Mouse (Mus musculus) kidney, embryonic 14.5 days (tissue): ENCODE results near the gene Smyd3. TPM values are rescaled to one million over a fixed set of nuclear protein-coding genes. Genes with fewer than 3 reads are reported as not detected.

ENCODE experiments used
- ATAC-seq: fragments of 200-750 bp; cut with Nextera tagmentation; 2 replicates; pipeline ENCODE4 v1.8.0; 2017; ENCODE audit warnings: moderate number of reproducible peaks, mild to moderate bottlenecking, moderate TSS enrichment, moderate library complexity; ENCODE audit not compliant: low FRiP score, low TSS enrichment
- H3K27ac ChIP-seq: fragments of 300-500 bp; sonication (generic); 2 replicates; pipeline ENCODE4 v1.5.1; 2014; ENCODE audit warnings: low read depth, mild to moderate bottlenecking, low read length, moderate library complexity, mixed read lengths
- H3K27me3 ChIP-seq: fragments of 300-500 bp; sonication (generic); 2 replicates; pipeline ENCODE4 v1.6.1; 2014; ENCODE audit warnings: mild to moderate bottlenecking, low read length; ENCODE audit not compliant: control insufficient read depth, insufficient read depth
- H3K36me3 ChIP-seq: fragments of 300-500 bp; sonication (generic); 2 replicates; pipeline ENCODE4 v1.6.1; 2014; ENCODE audit warnings: low read length, mixed read lengths; ENCODE audit not compliant: control insufficient read depth, insufficient read depth
- H3K4me1 ChIP-seq: fragments of 300-500 bp; sonication (generic); 2 replicates; pipeline ENCODE4 v1.6.1; 2014; ENCODE audit warnings: low read length, mixed read lengths; ENCODE audit not compliant: control insufficient read depth, insufficient read depth
- H3K4me2 ChIP-seq: fragments of 300-500 bp; sonication (generic); replicated peaks from 2 replicates; pipeline ENCODE4 v1.6.1; 2014; ENCODE audit warnings: low read depth, mild to moderate bottlenecking, low read length
- H3K4me3 ChIP-seq: fragments of 300-500 bp; sonication (generic); 2 replicates; pipeline ENCODE4 v1.5.1; 2014; ENCODE audit warnings: mild to moderate bottlenecking, low read length
- H3K9ac ChIP-seq: fragments of 300-500 bp; sonication (generic); 2 replicates; pipeline ENCODE4 v1.6.1; 2014; ENCODE audit warnings: low read depth, mild to moderate bottlenecking, low read length, moderate library complexity
- H3K9me3 ChIP-seq: fragments of 300-500 bp; sonication (generic); 2 replicates; pipeline ENCODE4 v1.6.1; 2016; ENCODE audit warnings: low read length; ENCODE audit not compliant: control insufficient read depth
- WGBS: fragments of 180-500 bp; shearing (Covaris S2); extraction: QIAGEN DNeasy Blood & Tissue Kit; methylation state at CpG from one replicate; pipeline ENCODE4 v1.1.7; 2014; 5-methylcytosine and 5-hydroxymethylcytosine counted together
- polyA plus RNA-seq: library from polyadenylated mRNA; unstranded; fragments of >200 nt; fragmentation: Nextera tagmentation; extraction: Ambion mirVana; gene quantifications from 2 replicates; pipeline ENCODE4 v1.2.1, GENCODE M21; 2014

The Smyd3 gene
- polyA plus RNA-seq, 1 experiment from 2014 or later = 21.5 TPM

- Histone ChIP-seq H3K9me3 (no peaks in the 10 kb centered on the region), H3K4me2 (no peak overlapping the region), H3K4me1 (no peaks in the 10 kb centered on the region), H3K27me3 (no peaks in the 10 kb centered on the region), H3K9ac (no peak overlapping the region), H3K36me3 (no peaks in the 10 kb centered on the region), H3K4me3 (no peak overlapping the region), H3K27ac (no peak overlapping the region)
- ATAC-seq = peak; percentile 28; the same call in 1 of the 2 replicates
- 68% methylated on average over 12 of the region's 12 CpGs for WGBS
Observed at GRCm38 (mm10) chr1:179043644-179044043, 474.2 kb downstream of the Smyd3 start.

- H3K9ac ChIP-seq = no peak overlapping the region
- ATAC-seq = peak; percentile 66; the same call in 1 of the 2 replicates
- H3K36me3 ChIP-seq = no peaks in the 10 kb centered on the region
- no peaks in the 10 kb centered on the region for H3K4me1 ChIP-seq
- H3K4me2 ChIP-seq = no peak overlapping the region
- no peak overlapping the region for H3K4me3 ChIP-seq
- 74% methylated on average over 8 of the region's 8 CpGs for WGBS
- no peaks in the 10 kb centered on the region for H3K9me3 ChIP-seq
- peak overlapping the region; percentile 27; the same call in 1 of the 2 replicates for H3K27ac ChIP-seq
- no peaks in the 10 kb centered on the region for H3K27me3 ChIP-seq
Observed at GRCm38 (mm10) chr1:179041905-179042337, 475.9 kb downstream of the Smyd3 start.

- Histone ChIP-seq H3K27ac (peak overlapping the region; percentile 26; the same call in 1 of the 2 replicates), H3K36me3 (no peaks in the 10 kb centered on the region), H3K4me1 (no peaks in the 10 kb centered on the region), H3K27me3 (no peaks in the 10 kb centered on the region), H3K4me3 (no peak overlapping the region), H3K9me3 (no peaks in the 10 kb centered on the region), H3K4me2 (no peak overlapping the region), H3K9ac (no peak overlapping the region)
- 86% methylated on average over 14 of the region's 14 CpGs for WGBS
- no peak for ATAC-seq
Observed at GRCm38 (mm10) chr1:179041231-179041904, 476.5 kb downstream of the Smyd3 start.

GRCm38 (mm10) chr1:179038801-179039200 is 479.0 kb downstream of the Smyd3 start:
- H3K36me3 ChIP-seq = no peaks in the 10 kb centered on the region
- no peak overlapping the region for H3K4me2 ChIP-seq
- no peaks in the 10 kb centered on the region for H3K4me1 ChIP-seq
- no peaks in the 10 kb centered on the region for H3K9me3 ChIP-seq
- no peak overlapping the region for H3K4me3 ChIP-seq
- WGBS = 94% methylated on average over 4 of the region's 4 CpGs
- no peak overlapping the region for H3K9ac ChIP-seq
- H3K27me3 ChIP-seq = no peaks in the 10 kb centered on the region
- no peak overlapping the region for H3K27ac ChIP-seq
- no peak for ATAC-seq

- no peak for ATAC-seq
- 94% methylated on average over 2 of the region's 2 CpGs for WGBS
- Histone ChIP-seq H3K4me1 (no peaks in the 10 kb centered on the region), H3K9ac (no peak overlapping the region), H3K4me2 (no peak overlapping the region), H3K27me3 (no peaks in the 10 kb centered on the region), H3K9me3 (no peaks in the 10 kb centered on the region), H3K36me3 (no peaks in the 10 kb centered on the region), H3K4me3 (no peak overlapping the region), H3K27ac (no peak overlapping the region)
Observed at GRCm38 (mm10) chr1:179032947-179033346, 484.9 kb downstream of the Smyd3 start.

- H3K9me3 ChIP-seq = no peaks in the 10 kb centered on the region
- no peaks in the 10 kb centered on the region for H3K4me1 ChIP-seq
- no peak overlapping the region for H3K9ac ChIP-seq
- ATAC-seq = no peak
- no peak overlapping the region for H3K4me3 ChIP-seq
- no peak overlapping the region for H3K27ac ChIP-seq
- WGBS = 91% methylated on average over 5 of the region's 5 CpGs
- H3K4me2 ChIP-seq = no peak overlapping the region
- H3K27me3 ChIP-seq = no peaks in the 10 kb centered on the region
- no peaks in the 10 kb centered on the region for H3K36me3 ChIP-seq
Observed at GRCm38 (mm10) chr1:179031581-179031980, 486.3 kb downstream of the Smyd3 start.

GRCm38 (mm10) chr1:179026614-179027013 is 491.2 kb downstream of the Smyd3 start:
- H3K9ac ChIP-seq = no peak overlapping the region

GRCm38 (mm10) chr1:179025169-179025568 is 492.7 kb downstream of the Smyd3 start:
- no peak for ATAC-seq
- no peak overlapping the region for H3K27ac ChIP-seq
- no peak overlapping the region for H3K9ac ChIP-seq
- no peak overlapping the region for H3K4me3 ChIP-seq
- H3K4me1 ChIP-seq = no peaks in the 10 kb centered on the region
- no peaks in the 10 kb centered on the region for H3K36me3 ChIP-seq
- H3K27me3 ChIP-seq = no peaks in the 10 kb centered on the region
- H3K9me3 ChIP-seq = no peaks in the 10 kb centered on the region
- no peak overlapping the region for H3K4me2 ChIP-seq
- WGBS = 91% methylated on average over 4 of the region's 4 CpGs

More at GRCm38 (mm10) chr1:179026614-179027013, 491.2 kb downstream of the Smyd3 start:
- Histone ChIP-seq H3K27ac (no peak overlapping the region), H3K4me3 (no peak overlapping the region), H3K4me2 (no peak overlapping the region), H3K27me3 (no peaks in the 10 kb centered on the region), H3K9me3 (no peaks in the 10 kb centered on the region), H3K36me3 (no peaks in the 10 kb centered on the region), H3K4me1 (no peaks in the 10 kb centered on the region)
- ATAC-seq = no peak
- 90% methylated on average over 4 of the region's 4 CpGs for WGBS

- no peak overlapping the region for H3K27ac ChIP-seq
- no peak overlapping the region for H3K9ac ChIP-seq
- no peaks in the 10 kb centered on the region for H3K4me1 ChIP-seq
- H3K4me3 ChIP-seq = no peak overlapping the region
- H3K36me3 ChIP-seq = no peaks in the 10 kb centered on the region
- no peaks in the 10 kb centered on the region for H3K9me3 ChIP-seq
- 88% methylated on average over 7 of the region's 7 CpGs for WGBS
- no peaks in the 10 kb centered on the region for H3K27me3 ChIP-seq
- H3K4me2 ChIP-seq = no peak overlapping the region
- ATAC-seq = no peak
Observed at GRCm38 (mm10) chr1:179023486-179023885, 494.4 kb downstream of the Smyd3 start.
